Mouse (Mus musculus) limb, embryonic 12.5 days (tissue): ENCODE data around the gene Pifo. TPM values are rescaled to one million over a fixed set of nuclear protein-coding genes. Genes with fewer than 3 reads are reported as not detected.
A peak's percentile ranks its signal among the peaks of the same experiment; 100 is the strongest.
"Not testable (repeated sequence)": the region's sequence is repeated elsewhere in the genome, so short reads cannot be mapped to it uniquely, and the experiment has no call there.

Source experiments
- ATAC-seq: fragments of 200-750 bp; cut with Nextera tagmentation; 2 replicates; pipeline ENCODE4 v1.8.0; 2017; ENCODE audit warnings: low read depth, moderate TSS enrichment; ENCODE audit not compliant: insufficient number of reproducible peaks, insufficient read depth, low FRiP score, low TSS enrichment
- H3K27ac ChIP-seq: fragments of 300-500 bp; sonication (generic); 2 replicates; pipeline ENCODE4 v1.5.1; 2016; ENCODE audit warnings: mild to moderate bottlenecking, moderate library complexity
- H3K27me3 ChIP-seq: fragments of 300-500 bp; sonication (generic); 2 replicates; pipeline ENCODE4 v1.6.1; 2016; ENCODE audit warnings: mild to moderate bottlenecking, moderate library complexity
- H3K36me3 ChIP-seq: fragments of 300-500 bp; sonication (generic); 2 replicates; pipeline ENCODE4 v1.6.1; 2016; ENCODE audit warnings: mild to moderate bottlenecking, moderate library complexity
- H3K4me1 ChIP-seq: fragments of 300-500 bp; sonication (generic); replicated peaks from 2 replicates; pipeline ENCODE4 v1.6.1; 2016
- H3K4me2 ChIP-seq: fragments of 300-500 bp; sonication (generic); 2 replicates; pipeline ENCODE4 v1.6.1; 2016; ENCODE audit warnings: mild to moderate bottlenecking, moderate library complexity
- H3K4me3 ChIP-seq: fragments of 300-500 bp; sonication (generic); replicated peaks from 2 replicates; pipeline ENCODE4 v1.5.1; 2016; ENCODE audit warnings: mild to moderate bottlenecking
- H3K9ac ChIP-seq: fragments of 300-500 bp; sonication (generic); replicated peaks from 2 replicates; pipeline ENCODE4 v1.6.1; 2016; ENCODE audit warnings: mild to moderate bottlenecking, moderate library complexity
- H3K9me3 ChIP-seq: fragments of 300-500 bp; sonication (generic); 2 replicates; pipeline ENCODE4 v1.6.1; 2016; ENCODE audit warnings: mild to moderate bottlenecking, moderate library complexity
- WGBS: fragments of 180-500 bp; shearing (Covaris S2); methylation state at CpG from one replicate; pipeline ENCODE4 v1.1.7; 2016; 5-methylcytosine and 5-hydroxymethylcytosine counted together
- polyA plus RNA-seq: library from polyadenylated mRNA; unstranded; fragments of >200 nt; fragmentation: Nextera tagmentation; extraction: Ambion mirVana; gene quantifications from 2 replicates; pipeline ENCODE4 v1.2.1, GENCODE M21; 2016

The Pifo gene
- not detected in 2 replicates for polyA plus RNA-seq

DNA sequence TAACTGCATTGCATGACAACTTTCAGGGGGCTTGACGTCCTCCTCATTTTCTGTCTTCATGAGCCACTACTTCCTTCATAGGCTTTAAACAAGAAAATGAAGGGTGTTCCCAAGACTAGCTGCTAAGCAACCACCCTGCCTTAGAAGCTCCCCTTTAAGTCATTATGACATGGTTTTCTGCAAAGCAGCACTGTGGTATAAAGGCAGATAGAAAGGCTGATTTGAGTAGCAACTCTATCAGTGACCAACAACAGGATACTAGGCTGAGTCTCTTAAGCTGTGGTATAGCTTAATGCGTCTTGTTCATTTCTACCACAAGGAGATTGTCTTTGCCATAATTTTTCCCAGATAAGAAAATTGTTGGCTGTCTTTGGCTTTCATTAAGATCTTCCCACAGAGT is at the start of gene Pifo:
TSS of gene Pifo (minus strand) at position 101 of the 400 bp plus-strand sequence.
- no peak within 1 kb of the TSS for H3K4me3 ChIP-seq
- no peak for ATAC-seq
- no peaks in the 10 kb centered on the region for H3K9me3 ChIP-seq
- no peaks in the 10 kb centered on the region for H3K27me3 ChIP-seq
- 91% methylated on average over 2 of the region's 2 CpGs for WGBS
- no peaks in the 10 kb centered on the region for H3K36me3 ChIP-seq
- H3K9ac ChIP-seq, result no peak within 1 kb of the TSS
- no peaks in the 10 kb centered on the region for H3K4me1 ChIP-seq
- no peak within 1 kb of the TSS for H3K4me2 ChIP-seq
- no peak within 1 kb of the TSS for H3K27ac ChIP-seq

DNA sequence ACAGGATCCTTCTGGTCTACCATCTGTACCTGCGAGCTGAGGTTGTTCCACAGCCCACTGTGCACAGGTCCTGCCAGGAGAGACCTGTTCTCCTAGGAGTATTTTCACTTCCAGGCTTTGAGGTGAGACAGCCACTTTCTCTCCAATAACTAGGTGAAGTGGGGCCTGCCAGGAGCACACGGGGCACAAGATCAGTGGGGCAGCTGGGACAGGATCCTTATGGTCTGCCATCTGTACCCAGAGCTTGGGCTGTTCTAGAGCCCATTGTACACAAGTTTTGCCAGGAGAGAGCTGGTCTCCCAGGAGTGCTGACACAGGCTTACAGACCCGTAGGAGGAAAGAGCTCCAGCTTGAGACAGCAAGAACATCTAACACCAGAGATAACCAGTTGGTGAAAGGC is 43.5 kb upstream of the Pifo start:
- no peak for ATAC-seq
- H3K4me2 ChIP-seq, result no peak overlapping the region
- no peaks in the 10 kb centered on the region for H3K9me3 ChIP-seq
- no peaks in the 10 kb centered on the region for H3K36me3 ChIP-seq
- no peak overlapping the region for H3K4me3 ChIP-seq
- H3K27me3 ChIP-seq, result no peaks in the 10 kb centered on the region
- no peak overlapping the region for H3K27ac ChIP-seq
- no peak overlapping the region for H3K9ac ChIP-seq
- H3K4me1 ChIP-seq, result no peaks in the 10 kb centered on the region
- WGBS, result 77% methylated on average over 3 of the region's 3 CpGs

DNA sequence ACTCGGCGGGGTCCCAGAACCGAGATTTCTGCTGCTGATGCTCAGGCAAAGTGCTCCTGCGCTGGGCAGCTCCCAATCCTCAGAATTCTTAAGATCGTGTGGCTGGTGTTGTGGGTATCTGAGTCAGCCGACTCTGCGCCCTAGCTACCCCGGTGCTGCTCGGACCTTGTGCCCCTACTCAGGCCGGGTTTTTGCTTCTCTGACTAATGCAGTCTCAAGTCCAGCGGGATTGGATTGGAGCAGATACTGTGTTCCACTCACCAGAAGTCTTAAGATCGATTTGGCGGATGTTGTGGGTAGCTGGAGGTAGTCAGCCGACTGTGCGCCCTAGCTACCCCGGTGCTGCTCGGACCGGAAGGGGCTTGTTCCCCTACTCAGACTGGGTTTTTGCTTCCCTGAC is 37.5 kb upstream of the Pifo start:
- Histone ChIP-seq H3K9me3 (no peaks in the 10 kb centered on the region), H3K27me3 (no peaks in the 10 kb centered on the region), H3K9ac (no peak overlapping the region), H3K4me3 (no peak overlapping the region), H3K4me2 (no peak overlapping the region), H3K4me1 (no peaks in the 10 kb centered on the region), H3K27ac (no peak overlapping the region), H3K36me3 (no peaks in the 10 kb centered on the region)
- WGBS, result 66% methylated on average over 18 of the region's 18 CpGs
- ATAC-seq, result no peak

DNA sequence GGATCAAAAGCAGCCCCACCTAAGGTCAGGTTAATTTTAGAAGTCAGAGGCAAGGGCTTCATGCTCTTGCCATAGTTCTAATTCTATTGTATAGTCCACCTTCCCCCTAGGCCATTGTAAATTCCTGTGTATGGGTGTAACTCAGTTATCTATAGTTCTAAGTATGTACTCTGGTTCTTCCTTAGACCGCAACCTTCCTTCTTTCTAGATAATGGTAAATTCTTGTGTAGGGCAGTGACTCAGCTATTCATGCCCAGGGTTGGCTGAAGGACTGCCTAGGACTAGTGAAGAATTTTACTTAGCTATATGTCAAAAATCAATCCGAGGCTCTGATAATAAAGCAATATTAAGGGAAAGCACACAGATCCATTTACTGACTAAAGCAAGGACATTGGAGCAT is 25.9 kb upstream of the Pifo start:
- H3K4me2 ChIP-seq, result no peak overlapping the region
- 81% methylated on average over 2 of the region's 2 CpGs for WGBS
- ATAC-seq, result no peak
- no peak overlapping the region for H3K27ac ChIP-seq
- H3K4me3 ChIP-seq, result no peak overlapping the region
- no peak overlapping the region for H3K9ac ChIP-seq
- H3K9me3 ChIP-seq, result no peaks in the 10 kb centered on the region
- no peaks in the 10 kb centered on the region for H3K36me3 ChIP-seq
- H3K4me1 ChIP-seq, result no peaks in the 10 kb centered on the region
- no peaks in the 10 kb centered on the region for H3K27me3 ChIP-seq

DNA sequence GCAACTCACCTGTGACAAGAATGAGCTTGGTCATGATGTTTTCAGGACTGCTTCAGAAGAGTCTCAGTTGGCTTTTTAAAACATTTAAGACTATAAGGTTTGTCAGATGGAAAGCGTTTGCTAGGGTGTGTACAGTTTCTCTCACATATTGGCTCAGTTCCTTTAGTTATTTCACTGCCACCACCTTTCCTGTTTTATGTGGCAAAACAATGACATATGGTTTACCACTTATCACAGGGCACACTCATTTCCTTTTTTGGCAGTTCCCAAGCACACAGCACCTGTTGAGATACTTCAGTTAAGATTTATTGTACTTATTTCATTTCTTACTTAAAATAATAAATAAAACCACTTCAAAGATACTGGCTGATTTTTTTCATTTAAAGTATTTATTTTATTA is 18.3 kb upstream of the Pifo start, which contains the start of gene Chil5:
TSS of gene Chil5 (minus strand) at position 34 of the 400 bp plus-strand sequence.
- no peak for ATAC-seq
- Histone ChIP-seq H3K9me3 (no peaks in the 10 kb centered on the region; the same call in 1 of the 2 replicates), H3K27me3 (no peaks in the 10 kb centered on the region), H3K36me3 (no peaks in the 10 kb centered on the region), H3K4me3 (no peak within 1 kb of the TSS), H3K27ac (no peak within 1 kb of the TSS), H3K4me1 (no peaks in the 10 kb centered on the region), H3K4me2 (no peak within 1 kb of the TSS), H3K9ac (no peak within 1 kb of the TSS)
- 82% methylated on average over 1 of the region's 1 CpGs for WGBS

DNA sequence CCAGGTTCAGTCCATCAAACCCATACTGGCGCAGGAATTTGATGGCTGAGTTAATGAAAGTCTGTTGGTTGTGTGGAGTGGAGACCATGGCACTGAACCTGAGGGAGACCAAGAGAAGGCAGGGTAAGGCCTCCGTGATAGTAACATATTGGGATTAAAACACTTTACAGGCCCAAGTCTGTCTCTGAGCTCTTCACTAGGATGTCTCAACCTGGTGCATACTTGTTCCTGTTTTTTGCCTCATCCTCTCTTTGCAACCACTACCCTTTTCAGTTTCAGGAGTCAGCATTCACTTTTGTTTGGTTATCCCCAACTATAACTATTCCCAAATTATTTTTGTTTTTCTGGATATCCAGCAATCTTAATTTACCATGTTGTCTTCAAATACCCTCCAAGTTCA is 9.7 kb upstream of the Pifo start:
- ATAC-seq, result no peak
- H3K4me1 ChIP-seq, result no peaks in the 10 kb centered on the region
- no peaks in the 10 kb centered on the region; the same call in 1 of the 2 replicates for H3K9me3 ChIP-seq
- no peak overlapping the region for H3K4me3 ChIP-seq
- H3K27me3 ChIP-seq, result no peaks in the 10 kb centered on the region
- H3K4me2 ChIP-seq, result no peak overlapping the region
- H3K36me3 ChIP-seq, result no peaks in the 10 kb centered on the region
- no peak overlapping the region for H3K9ac ChIP-seq
- H3K27ac ChIP-seq, result no peak overlapping the region
- WGBS, result 87% methylated on average over 2 of the region's 2 CpGs

DNA sequence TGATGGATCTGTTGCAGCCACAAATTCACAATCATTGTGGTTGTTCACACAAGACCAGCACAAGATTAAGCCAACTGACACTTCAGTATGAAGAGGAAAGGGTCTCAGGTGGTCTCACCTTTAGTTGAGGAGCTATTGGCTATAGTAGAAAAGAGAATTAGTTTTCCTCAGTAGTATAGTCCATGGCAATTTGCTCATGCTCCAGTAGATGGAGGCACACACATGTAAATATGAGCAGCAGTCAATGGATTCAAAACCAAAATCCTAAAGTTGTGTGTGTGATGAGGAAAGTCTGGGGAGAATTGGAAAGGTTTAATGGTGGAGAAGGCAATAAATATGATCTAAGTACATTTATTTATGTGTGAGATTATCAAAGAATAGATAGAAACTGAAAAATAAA is 7.4 kb upstream of the Pifo start:
- no peaks in the 10 kb centered on the region for H3K36me3 ChIP-seq
- H3K9ac ChIP-seq, result no peak overlapping the region
- H3K4me1 ChIP-seq, result no peaks in the 10 kb centered on the region
- H3K4me3 ChIP-seq, result no peak overlapping the region
- no peaks in the 10 kb centered on the region for H3K9me3 ChIP-seq
- no peak overlapping the region for H3K27ac ChIP-seq
- H3K4me2 ChIP-seq, result no peak overlapping the region
- no peaks in the 10 kb centered on the region for H3K27me3 ChIP-seq
- ATAC-seq, result no peak

DNA sequence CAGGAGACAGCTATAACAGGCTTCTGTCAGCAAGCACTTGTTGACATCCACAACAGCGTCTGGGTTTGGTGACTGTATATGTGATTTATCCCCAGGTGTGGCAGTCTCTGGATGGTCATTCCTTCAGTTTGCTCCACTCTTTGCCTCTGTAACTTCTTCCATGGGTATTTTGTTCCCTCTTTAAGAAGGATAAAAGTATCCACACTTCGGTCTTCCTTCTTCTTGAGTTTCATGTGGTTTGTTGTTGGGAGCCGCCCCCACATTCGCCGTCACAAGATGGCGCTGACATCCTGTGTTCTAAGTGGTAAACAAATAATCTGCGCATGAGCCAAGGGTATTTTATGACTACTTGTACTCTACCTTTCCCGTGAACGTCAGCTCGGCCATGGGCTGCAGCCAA is 11.1 kb downstream of the Pifo start:
- H3K4me2 ChIP-seq, H3K36me3 ChIP-seq, H3K27me3 ChIP-seq, H3K9ac ChIP-seq, H3K9me3 ChIP-seq, H3K4me3 ChIP-seq, ATAC-seq, H3K27ac ChIP-seq: not testable (repeated sequence)
- H3K4me1 ChIP-seq, result peaks cover 10% of the 10 kb centered on the region
- 60% methylated on average over 10 of the region's 10 CpGs for WGBS

DNA sequence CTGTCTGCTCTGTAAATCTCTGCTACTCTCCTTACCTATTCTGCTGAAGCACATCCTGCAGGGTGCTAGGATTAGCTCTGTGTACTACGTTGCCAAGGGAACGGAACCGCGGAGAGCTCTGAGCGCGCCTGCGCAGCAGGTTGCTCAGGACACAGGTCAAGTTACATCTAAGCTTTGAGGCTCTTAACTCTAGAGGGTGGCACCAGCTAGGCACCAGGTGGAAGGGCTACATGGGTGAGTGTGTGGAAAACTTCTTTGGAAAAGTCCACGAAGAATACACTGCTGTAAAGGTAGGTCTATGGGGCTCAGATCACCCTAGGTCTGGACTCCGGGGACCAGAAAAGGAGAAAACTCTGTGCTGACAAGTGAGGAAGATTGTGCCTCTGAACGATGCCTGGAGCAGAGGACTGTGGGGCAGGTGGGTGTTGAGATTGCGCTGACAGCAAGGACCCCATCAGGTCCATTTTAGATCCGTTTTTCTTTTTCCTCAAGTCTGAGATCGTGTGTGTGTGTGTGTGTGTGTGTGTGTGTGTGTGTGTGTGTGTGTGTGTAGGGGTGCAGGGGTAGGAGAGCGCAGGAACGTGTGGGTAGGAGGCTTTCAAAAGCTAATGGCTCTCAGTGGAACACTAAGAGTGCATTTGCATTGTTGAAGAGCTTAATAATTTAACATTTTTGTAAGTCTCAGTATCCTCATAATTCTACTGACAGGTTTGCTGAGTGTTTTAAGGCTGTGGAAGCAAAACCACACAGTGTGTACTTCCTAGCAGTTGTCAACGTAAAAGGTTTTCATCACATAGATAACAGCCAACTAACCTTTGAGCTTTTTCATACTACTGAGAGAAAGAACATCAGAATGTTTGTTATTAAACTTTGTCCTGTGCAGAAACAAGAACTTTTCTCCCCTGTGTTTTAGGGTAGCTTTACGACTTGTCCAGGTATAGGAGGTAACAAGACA is 12.8 kb downstream of the Pifo start:
- Histone ChIP-seq H3K4me1 (peaks cover 10% of the 10 kb centered on the region), H3K9ac (0 out of 2 replicates have a peak overlapping the region, but pooled peaks have one; percentile 12), H3K36me3 (no peaks in the 10 kb centered on the region), H3K27me3 (no peaks in the 10 kb centered on the region), H3K4me3 (peak overlapping the region; percentile 22), H3K4me2 (peak overlapping the region; percentile 50), H3K9me3 (no peaks in the 10 kb centered on the region), H3K27ac (no peak overlapping the region)
- peak; percentile 96 for ATAC-seq
- 18% methylated on average over 16 of the region's 17 CpGs for WGBS

DNA sequence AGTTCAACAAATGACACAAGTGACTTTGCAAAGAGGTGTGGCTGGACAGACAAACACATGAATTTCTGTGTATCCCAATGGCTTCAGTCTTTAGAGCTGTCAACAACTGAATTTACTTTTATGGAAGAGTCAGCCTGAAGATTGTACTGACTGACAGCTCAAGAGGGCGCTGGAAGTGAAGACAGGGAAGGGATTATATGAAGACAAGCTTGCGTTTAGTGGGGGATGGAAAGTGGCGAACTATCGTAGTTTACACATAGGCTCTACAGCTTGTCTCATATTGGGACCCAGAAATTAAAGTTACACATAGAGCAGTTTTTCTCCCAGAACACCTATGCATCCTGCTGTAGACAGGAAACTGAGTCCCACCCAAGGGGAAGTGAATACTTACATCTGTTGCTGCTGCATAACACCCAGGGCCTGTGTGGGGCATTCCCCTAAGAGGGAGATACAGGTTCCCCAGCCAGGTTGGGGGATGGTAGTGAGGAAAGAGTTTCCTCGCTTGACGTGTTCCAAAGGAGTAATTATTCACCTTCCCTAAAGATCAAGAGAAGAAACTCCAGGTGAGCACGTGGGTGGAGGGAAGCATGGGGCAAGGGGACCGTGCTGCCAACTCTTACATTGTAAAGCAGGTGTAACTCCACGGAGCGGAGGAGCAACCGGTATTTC is 13.6 kb downstream of the Pifo start:
- H3K4me2 ChIP-seq, result peak overlapping the region; percentile 50

DNA sequence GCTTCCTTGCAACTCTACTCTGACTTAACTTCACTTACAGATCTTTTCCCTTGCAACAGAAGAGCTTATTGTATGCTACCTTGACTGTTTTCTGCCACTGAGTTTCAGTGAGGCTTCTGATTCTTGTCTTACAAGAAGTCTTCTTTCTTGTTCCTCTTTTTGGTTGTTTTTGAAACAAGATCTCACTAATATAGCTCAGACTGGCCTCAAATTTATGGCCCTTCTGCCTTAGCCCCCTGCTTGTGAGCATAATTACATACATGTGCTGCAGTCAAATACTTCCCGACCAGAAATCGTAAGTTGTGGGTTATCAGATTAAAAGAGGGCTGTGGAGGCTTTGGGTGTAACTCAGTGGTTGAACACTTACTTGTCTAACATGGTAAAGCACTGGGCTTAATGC is 19.7 kb downstream of the Pifo start:
- H3K4me2 ChIP-seq, result no peak overlapping the region
- no peak overlapping the region for H3K27ac ChIP-seq
- H3K27me3 ChIP-seq, result no peaks in the 10 kb centered on the region
- H3K4me3 ChIP-seq, result no peak overlapping the region
- 8% methylated on average over 2 of the region's 2 CpGs for WGBS
- no peak for ATAC-seq
- H3K9ac ChIP-seq, result no peak overlapping the region
- H3K9me3 ChIP-seq, result no peaks in the 10 kb centered on the region
- H3K4me1 ChIP-seq, result no peaks in the 10 kb centered on the region
- no peaks in the 10 kb centered on the region for H3K36me3 ChIP-seq

More for the DNA sequence above, 13.6 kb downstream of the Pifo start:
- Histone ChIP-seq H3K9ac (0 out of 2 replicates have a peak overlapping the region, but pooled peaks have one; percentile 12), H3K36me3 (no peaks in the 10 kb centered on the region), H3K27ac (no peak overlapping the region), H3K9me3 (no peaks in the 10 kb centered on the region), H3K4me3 (peak overlapping the region; percentile 22), H3K27me3 (no peaks in the 10 kb centered on the region), H3K4me1 (peaks cover 10% of the 10 kb centered on the region)
- WGBS, result 19% methylated on average over 11 of the region's 11 CpGs
- no peak for ATAC-seq
